Mouse (Mus musculus): ENCODE results near the gene Lmo1.
"Not testable (repeated sequence)": the region's sequence is repeated elsewhere in the genome, so short reads cannot be mapped to it uniquely, and the experiment has no call there.

Lmo1 gene

GRCm38 (mm10) chr7:109111000-109111399 is 64.0 kb downstream of the Lmo1 start:
- no peak for DNase-seq (ENCODE audit: low spot score)

- DNase-seq (ENCODE audit: low spot score) = no peak
These were observed 70.1 kb downstream of the Lmo1 start for GRCm38 (mm10) chr7:109104894-109105293.

- no peak for DNase-seq (ENCODE audit: low spot score)
These were observed 73.8 kb downstream of the Lmo1 start for GRCm38 (mm10) chr7:109101167-109101566.

- DNase-seq (ENCODE audit: low spot score) = peak; percentile 72
These were observed 76.6 kb downstream of the Lmo1 start for GRCm38 (mm10) chr7:109098145-109099018.

GRCm38 (mm10) chr7:109097203-109097602 is 77.8 kb downstream of the Lmo1 start:
- no peak for DNase-seq (ENCODE audit: low spot score)

- DNase-seq (ENCODE audit: low spot score) = no peak
These were observed 78.4 kb downstream of the Lmo1 start for GRCm38 (mm10) chr7:109096618-109097017.

- DNase-seq (ENCODE audit: low spot score) = no peak
These were observed 80.7 kb downstream of the Lmo1 start for GRCm38 (mm10) chr7:109094294-109094693.

GRCm38 (mm10) chr7:109091316-109091715 is 83.7 kb downstream of the Lmo1 start:
- DNase-seq (ENCODE audit: low spot score) = not testable (repeated sequence)

Measured in MN1 (cell line).